Mouse (Mus musculus) cerebellum, adult 2 months (tissue): ENCODE measurements at regions not wholly inside any gene's neighbourhood (a gene's known extent, or its start where the extent isn't known, plus 50 kb on each side); places are given as distances from the start of the nearest gene placed in this dataset.

Experiments
- DNase-seq, 2 experiments: peaks; one replicate each; pipeline ENCODE4 v3.0.0; 2021
- H3K27ac ChIP-seq: fragments of 200-500 bp; 2 replicates; pipeline ENCODE4 v1.5.1; 2012; ENCODE audit warnings: low read length, control low read depth, inconsistent platforms; ENCODE audit not compliant: insufficient read depth
- H3K27me3 ChIP-seq: fragments of 200-500 bp; 2 replicates; pipeline ENCODE4 v1.6.1; 2012; ENCODE audit warnings: inconsistent platforms, mild to moderate bottlenecking, low read length, moderate library complexity; ENCODE audit not compliant: control insufficient read depth, insufficient read depth
- H3K4me1 ChIP-seq: fragments of 200-500 bp; 2 replicates; pipeline ENCODE4 v1.6.1; 2011; ENCODE audit warnings: low read length; ENCODE audit not compliant: control insufficient read depth, insufficient read depth
- H3K4me3 ChIP-seq: fragments of 200-500 bp; replicated peaks from 2 replicates; pipeline ENCODE3; 2011; ENCODE audit warnings: mild to moderate bottlenecking, low read depth, low read length, control low read depth; ENCODE audit not compliant: insufficient read depth
- CTCF ChIP-seq: fragments of 200-500 bp; IDR thresholded peaks from 2 replicates; pipeline ENCODE4 v1.5.1; 2011; ENCODE audit warnings: low read depth, mild to moderate bottlenecking, control low read depth, low read length, moderate library complexity, borderline replicate concordance; ENCODE audit not compliant: insufficient read depth
- POLR2A ChIP-seq: fragments of 200-500 bp; IDR thresholded peaks from 2 replicates; pipeline ENCODE4 v1.6.1; 2011; ENCODE audit warnings: low read length, control low read depth, borderline replicate concordance; ENCODE audit not compliant: insufficient read depth
- WGBS: fragments of 180-500 bp; shearing (Covaris S2); methylation state at CpG from one replicate; pipeline ENCODE4 v1.1.7; 2018; 5-methylcytosine and 5-hydroxymethylcytosine counted together

DNA sequence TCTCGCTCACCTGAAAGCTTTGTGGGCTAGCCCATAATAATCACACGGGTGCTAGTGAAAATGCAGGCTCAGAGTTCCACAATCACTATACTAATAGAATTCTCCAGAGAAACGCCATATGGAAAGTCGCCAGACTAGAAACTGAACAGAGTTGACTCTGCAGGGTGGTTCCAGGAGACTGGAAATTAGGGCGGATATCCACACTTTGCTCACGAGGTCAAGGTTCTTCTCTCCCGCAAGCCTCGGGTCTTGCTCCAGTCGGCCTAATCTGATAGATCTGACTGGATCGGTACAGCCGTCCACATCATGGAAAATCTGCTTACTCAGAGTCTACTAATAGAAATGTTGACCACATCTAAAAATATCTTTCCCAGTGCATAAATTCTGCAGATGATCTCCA, 61.6 kb upstream of the Sfrp2 start:
- H3K4me3 ChIP-seq, result no peak overlapping the region
- WGBS, result 64% methylated on average over 11 of the region's 11 CpGs
- no peak for TF ChIP-seq POLR2A
- no peak for TF ChIP-seq CTCF
- no peak for DNase-seq
- no peaks in the 10 kb centered on the region for H3K4me1 ChIP-seq
- no peaks in the 10 kb centered on the region for H3K27me3 ChIP-seq
- no peak overlapping the region for H3K27ac ChIP-seq

DNA sequence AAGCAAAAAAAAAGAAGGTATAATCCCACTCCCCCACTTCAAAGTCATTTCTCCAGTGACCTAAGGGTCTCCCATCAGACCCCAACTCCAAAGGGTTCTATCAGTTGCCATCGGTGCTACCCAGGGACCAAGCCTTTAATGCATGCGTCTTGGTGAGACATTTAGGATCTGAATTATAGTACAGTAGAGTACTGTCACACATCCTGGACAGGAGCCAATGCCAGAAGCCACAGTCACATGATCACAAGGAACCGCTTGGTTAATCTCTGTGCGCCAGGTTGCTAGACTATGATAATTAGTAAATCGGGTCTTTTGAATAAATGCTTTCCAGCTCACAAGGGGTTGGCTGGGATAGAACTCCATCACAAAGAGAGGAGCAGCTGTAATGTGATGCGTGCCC, 60.9 kb upstream of the Sfrp2 start:
- Histone ChIP-seq H3K27me3 (no peaks in the 10 kb centered on the region), H3K4me1 (no peaks in the 10 kb centered on the region), H3K27ac (no peak overlapping the region), H3K4me3 (no peak overlapping the region)
- TF ChIP-seq POLR2A (no peak), CTCF (no peak)
- no peak for DNase-seq
- WGBS, result 86% methylated on average over 6 of the region's 6 CpGs

DNA sequence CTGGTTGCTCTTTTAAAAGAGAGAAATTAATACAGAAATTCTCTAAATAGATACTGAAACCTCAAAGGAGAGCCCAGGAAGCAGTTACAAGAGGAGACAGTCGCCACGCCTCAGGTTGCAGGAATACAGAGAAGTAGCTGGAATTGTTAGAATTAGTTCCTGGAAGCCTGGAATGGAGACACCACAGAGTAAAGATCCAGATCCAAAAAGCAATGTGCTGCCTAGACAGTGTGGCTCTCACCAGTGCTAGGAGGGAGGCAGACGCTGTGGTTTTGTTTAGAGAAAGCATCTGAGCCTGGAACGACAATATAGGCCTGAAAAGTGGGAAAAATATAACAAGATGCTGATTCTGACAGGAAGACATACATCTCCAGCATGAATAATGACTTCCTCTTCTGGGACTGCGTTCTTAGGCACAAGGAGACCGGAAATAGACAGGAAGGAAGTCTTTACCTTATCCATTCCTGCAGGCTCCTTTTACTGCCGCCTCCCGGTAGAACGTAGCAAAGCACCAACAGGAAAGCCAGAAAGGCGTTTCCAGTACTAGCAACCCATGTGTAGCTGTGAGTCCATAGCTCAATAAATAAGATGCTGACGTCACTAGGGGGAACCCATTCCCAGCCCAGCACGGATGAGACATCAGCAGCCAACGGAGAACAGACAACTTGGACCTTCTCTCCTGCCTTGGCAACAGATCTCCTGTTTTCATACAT, 59.4 kb upstream of the Sfrp2 start:
- no peak for DNase-seq
- Histone ChIP-seq H3K4me1 (no peaks in the 10 kb centered on the region), H3K27me3 (no peaks in the 10 kb centered on the region), H3K4me3 (no peak overlapping the region), H3K27ac (no peak overlapping the region)
- WGBS, result 63% methylated on average over 13 of the region's 13 CpGs
- TF ChIP-seq CTCF, result no peak
- no peak for TF ChIP-seq POLR2A

DNA sequence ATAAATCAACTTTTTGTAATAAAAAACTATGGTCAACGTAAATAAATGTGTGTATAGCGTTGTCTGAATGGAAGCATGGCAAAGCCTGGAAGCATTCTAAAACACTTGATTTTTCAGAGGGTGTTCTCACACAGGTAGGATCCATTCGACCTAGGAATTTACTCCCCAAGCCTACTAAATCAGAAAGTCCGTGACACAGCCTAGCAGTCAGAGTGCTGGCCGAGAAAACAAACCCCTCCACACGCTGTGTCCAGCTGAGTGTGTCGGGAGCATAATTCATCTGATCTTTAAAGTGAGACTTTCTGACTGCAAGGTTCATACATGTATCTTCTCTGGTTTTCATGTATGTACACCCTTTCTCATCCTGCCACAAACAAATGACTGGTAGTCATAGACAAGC, 58.8 kb upstream of the Sfrp2 start:
- H3K27me3 ChIP-seq, result no peaks in the 10 kb centered on the region
- no peak overlapping the region for H3K4me3 ChIP-seq
- TF ChIP-seq POLR2A (no peak), CTCF (no peak)
- DNase-seq, result no peak
- no peaks in the 10 kb centered on the region for H3K4me1 ChIP-seq
- WGBS, result 52% methylated on average over 7 of the region's 7 CpGs
- no peak overlapping the region for H3K27ac ChIP-seq

DNA sequence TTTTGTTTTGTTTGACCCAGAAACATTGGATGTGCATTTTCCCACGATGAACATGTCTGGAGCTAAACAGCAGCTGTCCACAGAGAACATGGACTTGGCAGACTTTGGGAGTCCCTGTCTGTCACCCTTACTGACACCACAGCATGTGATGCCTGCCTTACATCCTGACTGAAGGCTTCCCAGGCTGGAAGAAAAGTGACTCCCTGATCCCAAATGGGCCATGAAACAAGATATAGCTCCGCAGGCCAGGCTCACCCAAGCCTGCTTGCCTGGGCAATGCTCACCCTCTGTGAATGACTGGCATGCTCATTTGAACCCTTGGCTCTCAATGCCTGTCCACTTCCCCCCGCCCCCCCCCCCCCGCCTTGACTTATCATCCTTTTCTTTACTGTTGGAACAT, 57.1 kb upstream of the Sfrp2 start:
- TF ChIP-seq POLR2A (no peak), CTCF (no peak)
- Histone ChIP-seq H3K4me3 (no peak overlapping the region), H3K27ac (no peak overlapping the region), H3K4me1 (no peaks in the 10 kb centered on the region), H3K27me3 (no peaks in the 10 kb centered on the region)
- no peak for DNase-seq
- 10% methylated on average over 4 of the region's 4 CpGs for WGBS

DNA sequence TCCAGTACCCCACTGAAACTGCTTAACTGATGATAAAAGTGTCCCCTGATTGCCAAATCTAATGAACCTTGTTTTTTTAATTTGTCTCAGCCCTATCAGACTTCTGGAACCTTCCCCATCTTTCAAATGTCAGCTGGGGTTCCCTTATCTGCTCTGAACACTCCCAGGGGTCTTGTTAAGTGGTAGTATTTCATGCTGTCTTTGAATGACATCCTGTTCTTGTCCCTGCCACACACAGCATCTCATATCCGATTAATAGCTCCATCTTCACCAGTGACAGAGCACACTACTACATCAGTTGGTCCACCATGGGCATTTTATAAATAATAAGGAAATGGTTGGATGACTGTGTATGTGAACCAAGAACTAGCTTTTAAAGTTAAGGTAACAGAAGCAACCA, 56.6 kb upstream of the Sfrp2 start:
- H3K27me3 ChIP-seq, result no peaks in the 10 kb centered on the region
- DNase-seq, result no peak
- H3K4me1 ChIP-seq, result no peaks in the 10 kb centered on the region
- TF ChIP-seq CTCF (no peak), POLR2A (no peak)
- 23% methylated on average over 1 of the region's 1 CpGs for WGBS
- no peak overlapping the region for H3K4me3 ChIP-seq
- no peak overlapping the region for H3K27ac ChIP-seq

DNA sequence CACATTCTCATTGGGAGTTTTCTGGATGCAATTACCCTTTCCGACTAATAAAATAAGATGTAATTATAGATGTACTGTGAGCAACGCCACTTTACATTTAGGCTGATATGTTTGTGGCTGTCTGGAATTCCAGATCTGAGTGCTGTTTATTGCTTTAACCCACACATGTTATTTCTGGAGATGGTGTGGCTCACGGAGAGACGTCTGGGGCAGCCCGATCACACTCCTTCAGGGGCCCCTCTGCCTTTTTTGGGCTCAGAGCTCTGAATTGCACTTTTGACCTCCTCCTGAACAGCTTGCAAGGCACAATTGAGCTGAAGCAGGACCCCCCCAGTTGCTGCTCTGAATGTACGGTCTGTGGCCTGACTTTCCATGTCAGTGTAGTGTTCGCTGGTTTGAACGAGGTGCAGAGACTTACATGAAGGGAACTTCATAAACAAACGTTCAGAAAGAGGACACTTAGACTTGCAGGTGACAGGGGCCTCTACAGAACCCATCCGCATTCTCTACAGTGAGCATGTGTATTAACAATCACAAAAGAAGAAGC, 55.1 kb upstream of the Sfrp2 start:
- no peaks in the 10 kb centered on the region for H3K4me1 ChIP-seq
- 74% methylated on average over 10 of the region's 10 CpGs for WGBS
- no peaks in the 10 kb centered on the region for H3K27me3 ChIP-seq
- TF ChIP-seq CTCF (no peak), POLR2A (no peak)
- DNase-seq, result no peak
- H3K27ac ChIP-seq, result no peak overlapping the region
- no peak overlapping the region for H3K4me3 ChIP-seq

DNA sequence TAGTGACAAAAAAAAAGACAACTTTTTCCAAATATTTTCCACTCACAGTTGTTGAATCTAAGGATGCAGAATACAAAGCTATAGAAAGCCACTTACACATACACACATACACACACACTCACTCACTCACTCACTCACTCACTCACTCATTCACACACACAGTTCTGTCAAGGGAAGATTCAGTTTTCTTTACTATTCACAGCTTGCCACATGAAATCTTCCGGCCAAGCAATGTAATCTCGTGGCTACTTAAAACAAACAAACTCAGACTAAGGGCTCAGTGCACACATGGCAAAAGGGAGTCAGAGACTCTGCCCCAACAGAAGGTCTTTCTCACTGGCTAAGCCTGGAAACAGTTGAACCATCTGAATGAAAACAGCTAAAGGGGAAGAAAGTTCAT, 53.8 kb upstream of the Sfrp2 start:
- H3K27me3 ChIP-seq, result no peaks in the 10 kb centered on the region
- no peaks in the 10 kb centered on the region for H3K4me1 ChIP-seq
- no peak for TF ChIP-seq POLR2A
- no peak for TF ChIP-seq CTCF
- no peak for DNase-seq
- no peak overlapping the region for H3K27ac ChIP-seq
- no peak overlapping the region for H3K4me3 ChIP-seq
- WGBS, result 84% methylated on average over 2 of the region's 2 CpGs
